Mouse (Mus musculus): ENCODE measurements around the gene Osbpl5. TPM values are rescaled to one million over a fixed set of nuclear protein-coding genes. Genes with fewer than 3 reads are reported as not detected.

Gene Osbpl5
- total RNA-seq (2015) (1.5 and 3.5 TPM in 2 replicates), total RNA-seq (2017) (1.5 and 8.3 TPM in 2 replicates)

- no peak for ATAC-seq (ENCODE audit: poor library complexity, severe bottlenecking)
Observed at GRCm38 (mm10) chr7:143756125-143757026, at the start of gene Osbpl5. Osbpl5 (minus strand) TSS chr7:143756985.

- no peak for ATAC-seq (ENCODE audit: poor library complexity, severe bottlenecking)
Observed at GRCm38 (mm10) chr7:143805199-143805624, 48.4 kb upstream of the Osbpl5 start.

- no peak for ATAC-seq (ENCODE audit: poor library complexity, severe bottlenecking)
Observed at GRCm38 (mm10) chr7:143801195-143802065, 44.6 kb upstream of the Osbpl5 start.

- no peak for ATAC-seq (ENCODE audit: poor library complexity, severe bottlenecking)
Observed at GRCm38 (mm10) chr7:143800770-143801169, 44.0 kb upstream of the Osbpl5 start.

GRCm38 (mm10) chr7:143798783-143799182, 42.0 kb upstream of the Osbpl5 start:
- no peak for ATAC-seq (ENCODE audit: poor library complexity, severe bottlenecking)

GRCm38 (mm10) chr7:143793121-143793520, 36.3 kb upstream of the Osbpl5 start:
- ATAC-seq (ENCODE audit: poor library complexity, severe bottlenecking), result peak; percentile 86

GRCm38 (mm10) chr7:143792336-143792985, 35.7 kb upstream of the Osbpl5 start:
- ATAC-seq (ENCODE audit: poor library complexity, severe bottlenecking), result no peak

- peak; percentile 42 for ATAC-seq (ENCODE audit: poor library complexity, severe bottlenecking)
Observed at GRCm38 (mm10) chr7:143783996-143784829, 27.4 kb upstream of the Osbpl5 start, which contains the start of gene Mrgpre. Mrgpre (minus strand) TSS chr7:143784500.

- ATAC-seq (ENCODE audit: poor library complexity, severe bottlenecking), result no peak
Observed at GRCm38 (mm10) chr7:143783378-143783995, 26.7 kb upstream of the Osbpl5 start.

- no peak for ATAC-seq (ENCODE audit: poor library complexity, severe bottlenecking)
Observed at GRCm38 (mm10) chr7:143777375-143777774, 20.6 kb upstream of the Osbpl5 start.

- no peak for ATAC-seq (ENCODE audit: poor library complexity, severe bottlenecking)
Observed at GRCm38 (mm10) chr7:143776137-143776536, 19.4 kb upstream of the Osbpl5 start.

GRCm38 (mm10) chr7:143769461-143769860, 12.7 kb upstream of the Osbpl5 start:
- ATAC-seq (ENCODE audit: poor library complexity, severe bottlenecking), result no peak

- ATAC-seq (ENCODE audit: poor library complexity, severe bottlenecking), result no peak
Observed at GRCm38 (mm10) chr7:143768267-143768666, 11.5 kb upstream of the Osbpl5 start.

- no peak for ATAC-seq (ENCODE audit: poor library complexity, severe bottlenecking)
Observed at GRCm38 (mm10) chr7:143766893-143767292, 10.1 kb upstream of the Osbpl5 start, which contains the start of gene Mrgprg. Mrgprg (minus strand) TSS chr7:143766993.

- ATAC-seq (ENCODE audit: poor library complexity, severe bottlenecking), result peak; percentile 46
Observed at GRCm38 (mm10) chr7:143764876-143765530, 8.2 kb upstream of the Osbpl5 start.

- ATAC-seq (ENCODE audit: poor library complexity, severe bottlenecking), result peak; percentile 79
Observed at GRCm38 (mm10) chr7:143763794-143764193, 7.0 kb upstream of the Osbpl5 start.

- ATAC-seq (ENCODE audit: poor library complexity, severe bottlenecking), result no peak
Observed at GRCm38 (mm10) chr7:143758956-143759355, 2.2 kb upstream of the Osbpl5 start.

- no peak for ATAC-seq (ENCODE audit: poor library complexity, severe bottlenecking)
Observed at GRCm38 (mm10) chr7:143757696-143758095, 911 bp upstream of the Osbpl5 start.

- peak; percentile 95 for ATAC-seq (ENCODE audit: poor library complexity, severe bottlenecking)
Observed at GRCm38 (mm10) chr7:143757027-143757390, 224 bp upstream of the Osbpl5 start.

All from megakaryocyte, adult 5-6 weeks (primary cell).